Mouse (Mus musculus): ENCODE data around the gene Unc13d.
A peak's percentile ranks its signal among the peaks of the same experiment; 100 is the strongest.
"Not testable (repeated sequence)": the region's sequence is repeated elsewhere in the genome, so short reads cannot be mapped to it uniquely, and the experiment has no call there.

The Unc13d gene

GRCm38 (mm10) chr11:116019976-116020411 lies 57.8 kb downstream of the Unc13d start:
- DNase-seq: no peak

- DNase-seq: no peak
Measured at GRCm38 (mm10) chr11:116019360-116019791, 58.4 kb downstream of the Unc13d start.

- not testable (repeated sequence) for DNase-seq
Measured at GRCm38 (mm10) chr11:116018867-116019266, 58.9 kb downstream of the Unc13d start.

GRCm38 (mm10) chr11:116018106-116018505 lies 59.7 kb downstream of the Unc13d start:
- peak; percentile 56 for DNase-seq

GRCm38 (mm10) chr11:116014821-116015220 lies 62.9 kb downstream of the Unc13d start:
- DNase-seq: no peak

- DNase-seq: peak; percentile 99
Measured at GRCm38 (mm10) chr11:116012262-116012947, 65.4 kb downstream of the Unc13d start, which contains the start of gene Galk1. TSS of gene Galk1 (minus strand) at chr11:116012719.

Data from thymus, postnatal 14 days (tissue).